Comparison of ENCODE assay signal across 19 mouse cellular contexts in genomic region chr7:124239903-124240647, GRCm38 (mm10).
DNase-seq lines count a peak whose midpoint lies in the region; ATAC-seq lines count a peak whose summit lies in the region.
"Had no signal": no experiment of that assay in that cellular context is flagged by ENCODE, and none has a peak within 500 bp of the region (broad histone marks: within the 10 kb centered on the region; RNA-seq: fewer than 3 reads in every experiment).

No protein-coding gene starts in this region.

- H3K9ac ChIP-seq in forebrain, embryonic 12.5 days: no peak overlapping the region
- no peak overlapping the region for H3K9ac ChIP-seq in forebrain, embryonic 16.5 days (replicated peaks; ENCODE audit: low read depth, low read length)
- H3K9ac ChIP-seq in neural tube, embryonic 11.5 days (ENCODE audit: low read length): no peak overlapping the region
- no peak overlapping the region for H3K9ac ChIP-seq in midbrain, embryonic 14.5 days (replicated peaks; ENCODE audit: low read length)
- H3K9ac ChIP-seq: kidney, embryonic 15.5 days had no signal

- 16% methylated on average over 7 of the region's 7 CpGs for WGBS in forebrain, embryonic 12.5 days
- 14% methylated on average over 7 of the region's 7 CpGs for WGBS in forebrain, embryonic 16.5 days
- WGBS in neural tube, embryonic 11.5 days: 29% methylated on average over 7 of the region's 7 CpGs
- 23% methylated on average over 7 of the region's 7 CpGs for WGBS in midbrain, embryonic 14.5 days

- no peaks in the 10 kb centered on the region for H3K27me3 ChIP-seq in forebrain, embryonic 12.5 days
- H3K27me3 ChIP-seq in forebrain, embryonic 16.5 days (replicated peaks; ENCODE audit: control insufficient read depth, insufficient read depth, low read length): no peaks in the 10 kb centered on the region
- H3K27me3 ChIP-seq in neural tube, embryonic 11.5 days (ENCODE audit: control insufficient read depth, insufficient read depth, low read length): no peaks in the 10 kb centered on the region
- no peaks in the 10 kb centered on the region for H3K27me3 ChIP-seq in midbrain, embryonic 14.5 days (ENCODE audit: control insufficient read depth, insufficient read depth, low read length)
- H3K27me3 ChIP-seq: kidney, embryonic 15.5 days; megakaryocyte, embryonic 14.5 days had no signal

- no peaks in the 10 kb centered on the region for H3K36me3 ChIP-seq in forebrain, embryonic 12.5 days (replicated peaks)
- no peaks in the 10 kb centered on the region for H3K36me3 ChIP-seq in forebrain, embryonic 16.5 days (ENCODE audit: control insufficient read depth, insufficient read depth)
- H3K36me3 ChIP-seq in neural tube, embryonic 11.5 days (ENCODE audit: control insufficient read depth, insufficient read depth, low read length): no peaks in the 10 kb centered on the region
- H3K36me3 ChIP-seq in midbrain, embryonic 14.5 days (ENCODE audit: control insufficient read depth, insufficient read depth, low read length): no peaks in the 10 kb centered on the region
- H3K36me3 ChIP-seq: kidney, embryonic 15.5 days had no signal

- peak; percentile 78 for ATAC-seq in forebrain, embryonic 12.5 days (ENCODE audit: low FRiP score)
- no peak for ATAC-seq in forebrain, embryonic 16.5 days
- ATAC-seq in neural tube, embryonic 11.5 days (ENCODE audit: insufficient read depth, low FRiP score, low TSS enrichment): peak; percentile 67; the same call in 1 of the 2 replicates
- no peak for ATAC-seq in midbrain, embryonic 14.5 days (ENCODE audit: low FRiP score, low TSS enrichment)
- ATAC-seq: intestine, embryonic 16.5 days had no signal

- no peak overlapping the region for H3K4me2 ChIP-seq in forebrain, embryonic 12.5 days
- H3K4me2 ChIP-seq in forebrain, embryonic 16.5 days (ENCODE audit: low read length): no peak overlapping the region
- no peak overlapping the region for H3K4me2 ChIP-seq in neural tube, embryonic 11.5 days (ENCODE audit: low read depth)
- H3K4me2 ChIP-seq in midbrain, embryonic 14.5 days (ENCODE audit: low read length): no peak overlapping the region
- H3K4me2 ChIP-seq: kidney, embryonic 15.5 days; liver, embryonic 11.5 days had no signal

- intact Hi-C loops in heart, postnatal 36 days (cut with DNase I): no loop called here

- DNase-seq in neural tube, embryonic 11.5 days (ENCODE audit: low spot score): no peak
- DNase-seq in neural tube, embryonic 10.5 days (ENCODE audit: extremely low spot score, low spot score): no peak
- peak; percentile 53 for DNase-seq in midbrain, embryonic 14.5 days
- DNase-seq in retina, postnatal 1 day: peak; percentile 48
- DNase-seq in ovary, postnatal 14 days (ENCODE audit: low spot score): no peak
- DNase-seq in heart, postnatal 36 days: no peak
- DNase-seq: adrenal gland, postnatal 14 days; cerebellum, adult 11 months; cerebellum, postnatal 10 days; gastrocnemius, postnatal 10 days; heart, adult 11 months; heart, postnatal 4 days; lung, adult 2 months had no signal

- peak overlapping the region; percentile 31; the same call in 1 of the 2 replicates for H3K27ac ChIP-seq in forebrain, embryonic 12.5 days
- H3K27ac ChIP-seq in forebrain, embryonic 16.5 days (ENCODE audit: low read length): no peak overlapping the region
- H3K27ac ChIP-seq in neural tube, embryonic 11.5 days (ENCODE audit: low read depth, low read length): 0 out of 2 replicates have a peak overlapping the region, but pooled peaks have one; percentile 23
- H3K27ac ChIP-seq in midbrain, embryonic 14.5 days (replicated peaks; ENCODE audit: low read depth, low read length): no peak overlapping the region
- H3K27ac ChIP-seq: kidney, embryonic 15.5 days had no signal

- no peaks in the 10 kb centered on the region for H3K9me3 ChIP-seq in forebrain, embryonic 12.5 days
- H3K9me3 ChIP-seq in forebrain, embryonic 16.5 days (ENCODE audit: control insufficient read depth, low read length): no peaks in the 10 kb centered on the region
- no peaks in the 10 kb centered on the region for H3K9me3 ChIP-seq in neural tube, embryonic 11.5 days (ENCODE audit: control insufficient read depth, low read length)
- H3K9me3 ChIP-seq in midbrain, embryonic 14.5 days (ENCODE audit: control insufficient read depth, low read length): no peaks in the 10 kb centered on the region
- H3K9me3 ChIP-seq: kidney, embryonic 15.5 days had no signal

- H3K4me1 ChIP-seq in forebrain, embryonic 12.5 days: peaks cover 18% of the 10 kb centered on the region
- peaks cover 8% of the 10 kb centered on the region for H3K4me1 ChIP-seq in forebrain, embryonic 16.5 days (replicated peaks; ENCODE audit: control insufficient read depth, insufficient read depth, low read length)
- H3K4me1 ChIP-seq in neural tube, embryonic 11.5 days (ENCODE audit: control insufficient read depth, insufficient read depth, low read length): 0 out of 2 replicates have a peak, but pooled peaks cover 4% of the 10 kb centered on the region
- peaks cover 11% of the 10 kb centered on the region; the same call in 1 of the 2 replicates for H3K4me1 ChIP-seq in midbrain, embryonic 14.5 days (ENCODE audit: control insufficient read depth, insufficient read depth, low read length)
- H3K4me1 ChIP-seq: kidney, embryonic 15.5 days; megakaryocyte, embryonic 14.5 days had no signal

- no peak overlapping the region for H3K4me3 ChIP-seq in forebrain, embryonic 12.5 days (replicated peaks)
- no peak overlapping the region for H3K4me3 ChIP-seq in forebrain, embryonic 16.5 days (replicated peaks; ENCODE audit: low read length)
- no peak overlapping the region for H3K4me3 ChIP-seq in neural tube, embryonic 11.5 days (ENCODE audit: low read depth, low read length)
- H3K4me3 ChIP-seq in midbrain, embryonic 14.5 days (replicated peaks; ENCODE audit: low read depth, low read length): no peak overlapping the region
- H3K4me3 ChIP-seq: kidney, embryonic 15.5 days; megakaryocyte, embryonic 14.5 days had no signal

Comparison
In these comparisons a context has a peak if more than half of its experiments do, and no peak if none do; other contexts are left out.
1. ATAC-seq: peak in forebrain, embryonic 12.5 days (single experiment) and neural tube, embryonic 11.5 days (single experiment); none in forebrain, embryonic 16.5 days (single experiment) and midbrain, embryonic 14.5 days (single experiment).
2. H3K27ac ChIP-seq: peak in forebrain, embryonic 12.5 days (single experiment) and neural tube, embryonic 11.5 days (single experiment); none in forebrain, embryonic 16.5 days (single experiment) and midbrain, embryonic 14.5 days (single experiment).
3. DNase-seq: peak in midbrain, embryonic 14.5 days (single experiment) and retina, postnatal 1 day (single experiment); none in neural tube, embryonic 11.5 days (single experiment), neural tube, embryonic 10.5 days (single experiment), ovary, postnatal 14 days (single experiment) and heart, postnatal 36 days (0 of 2).